Mouse (Mus musculus) testis, adult 2 months (tissue): ENCODE results near the gene Akap11.

ENCODE experiments used
- CTCF ChIP-seq: fragments of 200-500 bp; IDR thresholded peaks from 2 replicates; pipeline ENCODE4 v1.5.1; 2012; ENCODE audit warnings: low read depth, mild to moderate bottlenecking, inconsistent platforms, low read length, moderate library complexity; ENCODE audit not compliant: control insufficient read depth, insufficient read depth, insufficient replicate concordance
- POLR2A ChIP-seq: fragments of 200-500 bp; IDR thresholded peaks from 2 replicates; pipeline ENCODE4 v1.6.1; 2012; ENCODE audit warnings: low read depth, mild to moderate bottlenecking, inconsistent platforms, low read length, moderate library complexity; ENCODE audit not compliant: control insufficient read depth

DNA sequence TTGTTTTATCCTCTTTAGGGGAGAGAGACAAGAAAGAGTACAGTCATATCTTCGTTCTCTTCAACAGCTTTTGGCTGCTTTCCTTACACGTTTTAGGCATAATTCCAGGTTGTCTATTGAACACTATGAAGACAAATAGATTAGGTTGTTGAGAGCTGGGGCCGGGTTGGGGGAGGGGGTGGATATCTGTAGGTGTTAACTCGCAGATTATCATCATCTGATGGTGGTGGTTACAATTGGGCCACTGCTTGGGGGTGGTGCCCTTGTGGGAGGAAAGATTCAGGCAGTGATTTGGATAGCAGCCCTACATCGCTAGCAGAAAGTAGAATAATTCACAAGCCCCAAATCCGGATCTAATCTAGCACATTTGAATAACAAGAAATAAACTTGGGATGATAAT lies 943 bp upstream of the Akap11 start:
- TF ChIP-seq CTCF (no peak), POLR2A (no peak)
